In genomic region chr11:87595327-87595841, GRCm38 (mm10) we compare ENCODE assay signal across 8 mouse cellular contexts. TPM values are rescaled to one million over a fixed set of nuclear protein-coding genes. Genes with fewer than 3 reads are reported as not detected.
DNase-seq lines count a peak whose midpoint lies in the region; ATAC-seq and TF ChIP-seq lines count a peak whose summit lies in the region.

No protein-coding gene starts in this region.

- H3K27ac ChIP-seq in embryonic facial prominence, embryonic 10.5 days (replicated peaks) = peak overlapping the region; percentile 93
- peak overlapping the region; percentile 85 for H3K27ac ChIP-seq in limb, embryonic 15.5 days
- H3K27ac ChIP-seq in midbrain, postnatal 0 days (ENCODE audit: low read depth, low read length) = peak overlapping the region; percentile 79

- no peak for ATAC-seq in CD4-positive, CD25-positive, alpha-beta regulatory T cell, adult 4 months
- peak; percentile 57 for ATAC-seq in limb, embryonic 15.5 days (ENCODE audit: insufficient number of reproducible peaks, low FRiP score, low TSS enrichment, low read depth)
- ATAC-seq in midbrain, postnatal 0 days (ENCODE audit: low FRiP score) = peak; percentile 25; the same call in 1 of the 2 replicates

- H3K9ac ChIP-seq in limb, embryonic 15.5 days = peak overlapping the region; percentile 70
- peak overlapping the region; percentile 79 for H3K9ac ChIP-seq in midbrain, postnatal 0 days (replicated peaks; ENCODE audit: low read length, poor library complexity, severe bottlenecking)

- under 1% methylated on average over 37 of the region's 37 CpGs for WGBS in embryonic facial prominence, embryonic 10.5 days
- under 1% methylated on average over 33 of the region's 37 CpGs for WGBS in limb, embryonic 15.5 days
- 2% methylated on average over 21 of the region's 37 CpGs for WGBS in midbrain, postnatal 0 days

- peak; percentile 81 for DNase-seq in CD4-positive, CD25-positive, alpha-beta regulatory T cell, adult 2 months (ENCODE audit: low read depth, low spot score)
- DNase-seq in embryonic facial prominence, embryonic 10.5 days (ENCODE audit: low spot score) = peak; percentile 93
- peak; percentile 99 for DNase-seq in heart, adult 11 months
- DNase-seq in kidney, adult 8-10 months = peak; percentile 86 to 90
- DNase-seq in midbrain, postnatal 0 days (ENCODE audit: low spot score) = peak; percentile 90
- DNase-seq in spleen, postnatal 4 days (ENCODE audit: low spot score in 2 of 2) = peak; percentile 74 to 85

- peak overlapping the region; percentile 75 for H3K4me3 ChIP-seq in embryonic facial prominence, embryonic 10.5 days
- peak overlapping the region; percentile 68 for H3K4me3 ChIP-seq in limb, embryonic 15.5 days
- peak overlapping the region; percentile 64 for H3K4me3 ChIP-seq in midbrain, postnatal 0 days (ENCODE audit: low read depth, low read length)

- H3K27me3 ChIP-seq in embryonic facial prominence, embryonic 10.5 days (replicated peaks; ENCODE audit: low read depth, poor library complexity, severe bottlenecking) = no peaks in the 10 kb centered on the region
- H3K27me3 ChIP-seq in limb, embryonic 15.5 days = no peaks in the 10 kb centered on the region
- H3K27me3 ChIP-seq in midbrain, postnatal 0 days (ENCODE audit: insufficient read depth, low read length) = no peaks in the 10 kb centered on the region

- H3K9me3 ChIP-seq in embryonic facial prominence, embryonic 10.5 days = no peaks in the 10 kb centered on the region
- no peaks in the 10 kb centered on the region for H3K9me3 ChIP-seq in limb, embryonic 15.5 days
- H3K9me3 ChIP-seq in midbrain, postnatal 0 days (ENCODE audit: low read length) = no peaks in the 10 kb centered on the region

- H3K36me3 ChIP-seq in embryonic facial prominence, embryonic 10.5 days (replicated peaks) = peaks cover 58% of the 10 kb centered on the region
- peaks cover 39% of the 10 kb centered on the region for H3K36me3 ChIP-seq in limb, embryonic 15.5 days
- peaks cover 30% of the 10 kb centered on the region for H3K36me3 ChIP-seq in midbrain, postnatal 0 days (ENCODE audit: insufficient read depth, low read length)

- TF ChIP-seq CTCF in midbrain, postnatal 0 days (IDR thresholded peaks at IDR 0.05) = peak; percentile 16; the same call in 1 of the 2 replicates

- peaks cover 60% of the 10 kb centered on the region for H3K4me1 ChIP-seq in embryonic facial prominence, embryonic 10.5 days
- peaks cover 48% of the 10 kb centered on the region for H3K4me1 ChIP-seq in limb, embryonic 15.5 days
- H3K4me1 ChIP-seq in midbrain, postnatal 0 days (ENCODE audit: insufficient read depth, low read length) = peaks cover 12% of the 10 kb centered on the region

- peak overlapping the region; percentile 91 for H3K4me2 ChIP-seq in limb, embryonic 15.5 days
- peak overlapping the region; percentile 79 for H3K4me2 ChIP-seq in midbrain, postnatal 0 days (ENCODE audit: low read depth, low read length, poor library complexity, severe bottlenecking)

RNA-seq across cellular contexts. Expression of gene Mtmr4, which starts 3.4 kb away (rescaled TPM):
- 10 to 100 TPM in 1 of 2 experiments, 1 to 10 TPM in 1; 8.8 to 22.1 TPM for polyA plus RNA-seq in CD4-positive, CD25-positive, alpha-beta regulatory T cell, adult 4 months (2017; shearing (Covaris generic))
- 71.1 and 79.2 TPM in 2 replicates for polyA plus RNA-seq in embryonic facial prominence, embryonic 10.5 days (2016; fragmentation: Nextera tagmentation; extraction: Ambion mirVana)
- polyA plus RNA-seq in limb, embryonic 15.5 days (2015; fragmentation: Nextera tagmentation; extraction: Ambion mirVana) = 25.9 and 27.9 TPM in 2 replicates
- 98.9 and 116 TPM in 2 replicates for total RNA-seq in midbrain, postnatal 0 days (2014; rRNA removed)
- polyA plus RNA-seq in midbrain, postnatal 0 days (2015; fragmentation: Nextera tagmentation; extraction: Ambion mirVana) = 33.2 and 34.1 TPM in 2 replicates

RNA-seq across cellular contexts. Expression of gene Hsf5, which starts 21.6 kb away (rescaled TPM):
- polyA plus RNA-seq in CD4-positive, CD25-positive, alpha-beta regulatory T cell, adult 4 months (2017; shearing (Covaris generic)) = under 1 TPM; 0.17 to 0.19 TPM
- 0.27 and 0.41 TPM in 2 replicates for polyA plus RNA-seq in embryonic facial prominence, embryonic 10.5 days (2016; fragmentation: Nextera tagmentation; extraction: Ambion mirVana)
- 0.14 and 0.22 TPM in 2 replicates for polyA plus RNA-seq in limb, embryonic 15.5 days (2015; fragmentation: Nextera tagmentation; extraction: Ambion mirVana)
- 0.11 and 0.52 TPM in 2 replicates for total RNA-seq in midbrain, postnatal 0 days (2014; rRNA removed)
- polyA plus RNA-seq in midbrain, postnatal 0 days (2015; fragmentation: Nextera tagmentation; extraction: Ambion mirVana) = 0.10 and 0.25 TPM in 2 replicates

RNA-seq across cellular contexts. Expression of gene Sept4, which starts 26.7 kb away (rescaled TPM):
- polyA plus RNA-seq in CD4-positive, CD25-positive, alpha-beta regulatory T cell, adult 4 months (2017; shearing (Covaris generic)) = 1 to 10 TPM; 1.5 to 3.7 TPM
- 4.1 and 6.1 TPM in 2 replicates for polyA plus RNA-seq in embryonic facial prominence, embryonic 10.5 days (2016; fragmentation: Nextera tagmentation; extraction: Ambion mirVana)
- polyA plus RNA-seq in limb, embryonic 15.5 days (2015; fragmentation: Nextera tagmentation; extraction: Ambion mirVana) = 25.5 and 46.6 TPM in 2 replicates
- total RNA-seq in midbrain, postnatal 0 days (2014; rRNA removed) = 19.4 and 26.6 TPM in 2 replicates
- 39.1 and 40.5 TPM in 2 replicates for polyA plus RNA-seq in midbrain, postnatal 0 days (2015; fragmentation: Nextera tagmentation; extraction: Ambion mirVana)

RNA-seq across cellular contexts. Expression of gene Gm11492, which starts 28.9 kb away (rescaled TPM):
- not detected for polyA plus RNA-seq in CD4-positive, CD25-positive, alpha-beta regulatory T cell, adult 4 months (2017; shearing (Covaris generic))
- not detected in 2 replicates for polyA plus RNA-seq in embryonic facial prominence, embryonic 10.5 days (2016; fragmentation: Nextera tagmentation; extraction: Ambion mirVana)
- not detected in 2 replicates for polyA plus RNA-seq in limb, embryonic 15.5 days (2015; fragmentation: Nextera tagmentation; extraction: Ambion mirVana)
- total RNA-seq in midbrain, postnatal 0 days (2014; rRNA removed) = not detected in 2 replicates
- not detected in 2 replicates for polyA plus RNA-seq in midbrain, postnatal 0 days (2015; fragmentation: Nextera tagmentation; extraction: Ambion mirVana)
